Mouse (Mus musculus): ENCODE results near the gene Prm2. TPM values are rescaled to one million over a fixed set of nuclear protein-coding genes. Genes with fewer than 3 reads are reported as not detected.
"Not testable (repeated sequence)": the region's sequence is repeated elsewhere in the genome, so short reads cannot be mapped to it uniquely, and the experiment has no call there.

Gene Prm2
- polyA plus RNA-seq, 1 experiment from 2014 or later = not detected

GRCm38 (mm10) chr16:10802420-10802819, 6.5 kb upstream of the Prm2 start:
- not testable (repeated sequence) for H3K27ac ChIP-seq; H3K9ac ChIP-seq; H3K9me3 ChIP-seq; H3K4me1 ChIP-seq (replicated peaks); H3K4me3 ChIP-seq; H3K27me3 ChIP-seq; H3K4me2 ChIP-seq; ATAC-seq (ENCODE audit: low FRiP score); H3K36me3 ChIP-seq
- WGBS = 90% methylated on average over 3 of the region's 3 CpGs

GRCm38 (mm10) chr16:10790702-10791101, 5.2 kb downstream of the Prm2 start, which contains the start of gene Prm3:
TSS of gene Prm3 (minus strand) at chr16:10790914.
- WGBS = 84% methylated on average over 9 of the region's 9 CpGs

DNA sequence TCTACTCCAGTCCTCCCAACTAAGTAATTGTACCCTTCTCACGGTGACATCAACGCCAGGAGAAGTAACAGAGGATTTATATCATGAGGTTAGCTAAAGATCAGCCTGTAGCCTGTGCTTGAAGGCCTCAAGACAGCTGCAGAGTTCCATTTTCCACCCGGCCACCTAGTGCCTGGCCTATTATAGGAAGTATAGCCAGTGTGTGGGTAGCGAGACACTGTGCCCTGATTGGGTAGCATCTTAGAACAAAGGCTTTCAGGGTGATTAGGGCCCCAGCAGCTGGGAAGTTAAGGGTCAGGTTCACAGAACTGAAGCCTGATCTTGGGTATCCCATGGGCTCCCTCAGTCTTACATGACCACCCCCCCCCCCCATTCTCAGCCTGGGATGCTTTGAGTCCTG, 7.1 kb downstream of the Prm2 start:
- Histone ChIP-seq H3K36me3 (no peaks in the 10 kb centered on the region), H3K9me3 (no peaks in the 10 kb centered on the region), H3K9ac (no peak overlapping the region), H3K4me2 (no peak overlapping the region), H3K4me1 (replicated peaks) (peaks cover 22% of the 10 kb centered on the region), H3K27ac (no peak overlapping the region), H3K27me3 (peaks cover 9% of the 10 kb centered on the region), H3K4me3 (no peak overlapping the region)
- WGBS = 64% methylated on average over 4 of the region's 4 CpGs
- no peak for ATAC-seq (ENCODE audit: low FRiP score)

More at GRCm38 (mm10) chr16:10790702-10791101, 5.2 kb downstream of the Prm2 start, which contains the start of gene Prm3:
- Histone ChIP-seq H3K4me2 (no peak within 1 kb of the TSS), H3K4me1 (replicated peaks) (peaks cover 9% of the 10 kb centered on the region), H3K4me3 (no peak within 1 kb of the TSS), H3K27ac (no peak within 1 kb of the TSS), H3K36me3 (no peaks in the 10 kb centered on the region), H3K9ac (no peak within 1 kb of the TSS), H3K27me3 (peaks cover 1% of the 10 kb centered on the region), H3K9me3 (no peaks in the 10 kb centered on the region)
- ATAC-seq (ENCODE audit: low FRiP score) = no peak

DNA sequence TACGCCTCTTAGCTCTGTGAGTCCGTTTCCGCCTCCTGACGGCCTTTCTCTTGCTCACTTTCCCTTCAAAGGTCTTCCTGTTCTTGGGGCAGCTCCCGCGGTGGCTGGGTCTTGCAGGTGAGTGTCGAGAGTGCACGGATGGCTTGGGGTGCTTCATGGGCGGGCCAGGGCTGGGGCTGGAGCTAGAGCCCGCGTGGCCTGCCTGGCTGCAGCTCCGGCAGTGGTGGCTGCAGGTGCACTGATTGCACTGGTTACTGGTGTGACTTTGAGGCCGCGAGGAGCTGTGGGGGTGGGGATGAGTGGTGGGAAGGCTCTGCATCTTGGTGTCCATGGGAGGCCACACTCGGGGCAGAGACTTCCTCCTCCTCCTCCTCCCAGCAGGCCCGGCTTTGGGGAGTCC, 7.7 kb downstream of the Prm2 start, which contains the start of gene Tnp2:
Gene Tnp2, minus strand, starts transcription at position 390 of the 400 bp plus-strand sequence.
- Histone ChIP-seq H3K27ac (no peak within 1 kb of the TSS), H3K4me1 (replicated peaks) (peaks cover 23% of the 10 kb centered on the region), H3K27me3 (peaks cover 15% of the 10 kb centered on the region), H3K9ac (no peak within 1 kb of the TSS), H3K36me3 (no peaks in the 10 kb centered on the region), H3K9me3 (no peaks in the 10 kb centered on the region), H3K4me3 (no peak within 1 kb of the TSS), H3K4me2 (no peak within 1 kb of the TSS)
- no peak for ATAC-seq (ENCODE audit: low FRiP score)
- WGBS = 53% methylated on average over 16 of the region's 16 CpGs

DNA sequence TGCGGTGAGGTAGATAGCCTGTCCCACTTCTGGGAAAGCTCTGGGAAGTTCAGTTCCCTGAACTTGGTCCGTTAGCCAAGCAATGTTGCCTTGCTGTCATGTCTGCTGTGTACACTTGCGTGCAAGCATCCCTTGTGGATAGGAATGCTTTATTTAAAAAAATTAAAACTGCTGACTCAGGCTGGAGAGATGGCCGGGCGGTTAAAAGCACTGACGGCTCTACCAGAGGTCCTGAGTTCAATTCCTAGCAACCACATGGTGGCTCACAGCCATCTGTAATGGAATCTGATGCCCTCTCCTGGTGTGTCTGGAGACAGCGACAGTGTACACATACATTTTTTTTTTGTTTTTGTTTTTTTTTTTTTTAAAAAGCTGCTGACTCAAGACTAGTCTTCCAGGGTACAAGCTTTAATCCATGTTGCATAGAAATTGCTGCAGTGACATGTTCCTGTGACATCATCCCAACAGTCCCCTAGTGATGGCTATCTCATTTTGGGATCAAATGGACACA, 8.3 kb downstream of the Prm2 start:
- Histone ChIP-seq H3K4me3 (no peak overlapping the region), H3K9ac (no peak overlapping the region), H3K27ac (no peak overlapping the region), H3K27me3 (peaks cover 22% of the 10 kb centered on the region), H3K4me1 (replicated peaks) (peaks cover 28% of the 10 kb centered on the region), H3K36me3 (no peaks in the 10 kb centered on the region), H3K9me3 (no peaks in the 10 kb centered on the region), H3K4me2 (no peak overlapping the region)
- 80% methylated on average over 7 of the region's 7 CpGs for WGBS
- ATAC-seq (ENCODE audit: low FRiP score) = no peak

GRCm38 (mm10) chr16:10786782-10787547, 9.0 kb downstream of the Prm2 start:
- 60% methylated on average over 4 of the region's 4 CpGs for WGBS
- ATAC-seq (ENCODE audit: low FRiP score) = no peak
- H3K27ac ChIP-seq = no peak overlapping the region
- no peaks in the 10 kb centered on the region for H3K9me3 ChIP-seq
- H3K4me3 ChIP-seq = no peak overlapping the region
- H3K4me1 ChIP-seq (replicated peaks) = peaks cover 33% of the 10 kb centered on the region
- H3K4me2 ChIP-seq = no peak overlapping the region
- no peak overlapping the region for H3K9ac ChIP-seq
- H3K36me3 ChIP-seq = no peaks in the 10 kb centered on the region
- H3K27me3 ChIP-seq = peaks cover 24% of the 10 kb centered on the region

- peak overlapping the region; percentile 62 for H3K4me3 ChIP-seq
- no peaks in the 10 kb centered on the region for H3K36me3 ChIP-seq
- peaks cover 26% of the 10 kb centered on the region for H3K27me3 ChIP-seq
- H3K27ac ChIP-seq = peak overlapping the region; percentile 90
- peak overlapping the region; percentile 80 for H3K9ac ChIP-seq
- H3K4me1 ChIP-seq (replicated peaks) = peaks cover 37% of the 10 kb centered on the region
- peak; percentile 15 for ATAC-seq (ENCODE audit: low FRiP score)
- H3K9me3 ChIP-seq = no peaks in the 10 kb centered on the region
- H3K4me2 ChIP-seq = peak overlapping the region; percentile 95
- WGBS = 1% methylated on average over 9 of the region's 9 CpGs
Observed at GRCm38 (mm10) chr16:10786288-10786687, 9.6 kb downstream of the Prm2 start.

GRCm38 (mm10) chr16:10785371-10786231, 10.3 kb downstream of the Prm2 start, which contains the start of gene Socs1:
TSS of gene Socs1 (minus strand) at chr16:10785536.
- Histone ChIP-seq H3K36me3 (no peaks in the 10 kb centered on the region), H3K4me3 (peak within 1 kb of the TSS; percentile 62), H3K27me3 (peaks cover 26% of the 10 kb centered on the region), H3K4me2 (peak within 1 kb of the TSS; percentile 95), H3K9me3 (no peaks in the 10 kb centered on the region), H3K4me1 (replicated peaks) (peaks cover 37% of the 10 kb centered on the region), H3K9ac (peak within 1 kb of the TSS; percentile 80), H3K27ac (peak within 1 kb of the TSS; percentile 90)
- under 1% methylated on average over 59 of the region's 59 CpGs for WGBS
- peak; percentile 88 for ATAC-seq (ENCODE audit: low FRiP score)

DNA sequence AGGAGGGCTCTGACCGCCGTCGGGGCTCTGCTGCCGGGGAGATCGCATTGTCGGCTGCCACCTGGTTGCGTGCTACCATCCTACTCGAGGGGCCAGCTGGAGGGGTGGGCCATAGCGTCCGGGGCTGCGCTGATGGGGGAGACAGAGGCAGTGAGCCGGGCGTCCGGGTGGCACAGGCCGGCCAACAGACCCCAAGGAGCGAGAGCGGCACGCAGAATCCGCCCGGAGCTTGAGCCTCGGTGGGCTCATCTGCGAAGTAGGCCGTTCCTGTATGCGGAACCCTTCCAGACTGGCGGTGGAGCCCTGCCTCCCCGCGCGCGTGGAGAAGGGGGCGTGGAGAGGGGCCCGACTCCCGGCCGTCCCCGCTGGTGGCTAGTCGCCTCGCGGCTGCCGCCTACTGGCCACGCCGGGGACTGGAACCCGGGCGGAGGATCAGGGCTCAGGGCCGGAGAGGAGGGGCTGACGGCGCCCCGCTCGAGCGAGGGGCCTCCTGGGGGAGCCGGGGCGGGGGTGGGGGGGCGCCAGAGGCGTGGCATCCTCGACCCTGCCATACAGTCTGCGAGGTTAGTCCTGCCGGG, 11.1 kb downstream of the Prm2 start:
- under 1% methylated on average over 49 of the region's 55 CpGs for WGBS
- Histone ChIP-seq H3K4me2 (peak overlapping the region; percentile 95), H3K36me3 (no peaks in the 10 kb centered on the region), H3K9ac (peak overlapping the region; percentile 80), H3K4me1 (replicated peaks) (peaks cover 37% of the 10 kb centered on the region), H3K27me3 (peaks cover 30% of the 10 kb centered on the region), H3K4me3 (peak overlapping the region; percentile 62), H3K27ac (peak overlapping the region; percentile 90), H3K9me3 (no peaks in the 10 kb centered on the region)
- ATAC-seq (ENCODE audit: low FRiP score) = peak; percentile 89

DNA sequence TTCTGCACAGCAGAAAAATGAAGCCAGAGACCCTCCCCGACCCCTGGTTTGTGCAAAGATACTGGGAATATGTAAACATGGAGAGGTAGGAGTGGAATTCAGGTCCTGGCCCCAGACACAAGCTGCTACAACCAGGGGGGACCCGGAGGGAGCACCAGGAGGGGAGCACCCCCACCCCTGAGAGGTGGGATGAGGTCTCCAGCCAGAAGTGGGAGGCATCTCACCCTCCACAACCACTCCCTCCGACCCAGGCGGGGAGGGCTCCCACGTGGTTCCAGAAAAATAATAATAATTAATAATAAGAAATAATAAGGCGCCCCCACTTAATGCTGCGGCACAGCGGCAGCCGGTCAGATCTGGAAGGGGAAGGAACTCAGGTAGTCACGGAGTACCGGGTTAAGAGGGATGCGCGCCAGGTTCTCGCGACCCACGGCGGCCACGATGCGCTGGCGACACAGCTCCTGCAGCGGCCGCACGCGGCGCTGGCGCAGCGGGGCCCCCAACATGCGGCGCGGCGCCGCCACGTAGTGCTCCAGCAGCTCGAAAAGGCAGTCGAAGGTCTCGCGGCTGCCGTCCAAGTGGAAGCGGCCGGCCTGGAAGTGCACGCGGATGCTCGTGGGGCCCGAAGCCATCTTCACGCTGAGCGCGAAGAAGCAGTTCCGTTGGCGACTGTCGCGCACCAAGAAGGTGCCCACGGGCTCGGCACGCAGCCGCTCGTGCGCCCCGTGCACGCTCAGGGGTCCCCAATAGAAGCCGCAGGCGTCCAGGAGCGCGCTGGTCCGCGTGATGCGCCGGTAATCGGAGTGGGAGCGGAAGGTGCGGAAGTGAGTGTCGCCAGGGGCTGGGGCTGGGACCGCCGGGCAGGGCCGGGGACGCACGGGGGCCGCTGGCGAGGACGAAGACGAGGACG, 11.8 kb downstream of the Prm2 start:
- Histone ChIP-seq H3K9ac (peak overlapping the region; percentile 80), H3K4me2 (peak overlapping the region; percentile 95), H3K4me1 (replicated peaks) (peaks cover 37% of the 10 kb centered on the region), H3K27ac (peak overlapping the region; percentile 90), H3K4me3 (peak overlapping the region; percentile 62), H3K36me3 (no peaks in the 10 kb centered on the region), H3K9me3 (no peaks in the 10 kb centered on the region), H3K27me3 (peaks cover 30% of the 10 kb centered on the region)
- 3% methylated on average over 81 of the region's 81 CpGs for WGBS
- ATAC-seq (ENCODE audit: low FRiP score) = peak; percentile 15

GRCm38 (mm10) chr16:10783451-10783850, 12.5 kb downstream of the Prm2 start:
- H3K27ac ChIP-seq = no peak overlapping the region
- no peaks in the 10 kb centered on the region for H3K9me3 ChIP-seq
- peak overlapping the region; percentile 62; the same call in 1 of the 2 replicates for H3K4me3 ChIP-seq
- H3K4me2 ChIP-seq = peak overlapping the region; percentile 95
- no peaks in the 10 kb centered on the region for H3K36me3 ChIP-seq
- peaks cover 30% of the 10 kb centered on the region for H3K27me3 ChIP-seq
- WGBS = 72% methylated on average over 8 of the region's 8 CpGs
- H3K9ac ChIP-seq = no peak overlapping the region
- ATAC-seq (ENCODE audit: low FRiP score) = no peak
- H3K4me1 ChIP-seq (replicated peaks) = peaks cover 37% of the 10 kb centered on the region

Data from hindbrain, embryonic 13.5 days (tissue).